Mouse (Mus musculus) spleen, adult 2 months (tissue): ENCODE measurements around the gene Trp53rka.

Source experiments
- CTCF ChIP-seq: fragments of 200-500 bp; IDR thresholded peaks from 2 replicates; pipeline ENCODE4 v1.5.1; 2011; ENCODE audit warnings: mild to moderate bottlenecking, inconsistent platforms; ENCODE audit not compliant: insufficient read depth, insufficient read length, insufficient replicate concordance; ENCODE audit errors: extremely low read depth
- POLR2A ChIP-seq: fragments of 200-500 bp; IDR thresholded peaks from 2 replicates; pipeline ENCODE4 v1.6.1; 2011; ENCODE audit warnings: low read depth, low read length, inconsistent platforms

DNA sequence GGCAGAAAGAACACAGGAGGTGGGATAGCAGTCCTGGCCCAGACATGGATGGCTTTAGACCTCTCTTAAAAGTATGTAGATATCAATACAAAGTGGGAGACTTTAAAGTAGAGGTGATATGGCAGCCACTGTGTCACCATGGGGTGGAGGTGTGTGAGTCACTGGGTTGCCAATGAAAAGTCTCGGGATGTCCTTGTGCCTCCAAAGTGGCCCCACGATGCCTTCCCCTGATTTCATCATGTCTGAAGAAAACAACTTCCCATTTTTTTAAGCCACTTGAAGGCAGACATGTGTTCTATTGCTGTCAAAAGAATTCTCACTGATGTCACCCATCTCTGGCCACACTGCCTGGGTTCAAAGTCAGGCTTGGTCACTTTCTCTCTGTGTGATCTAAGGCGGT, 48.3 kb downstream of the Trp53rka start:
- TF ChIP-seq CTCF (no peak), POLR2A (no peak)
